ENCODE assay signal across 1 mouse cellular context in the genomic region with DNA sequence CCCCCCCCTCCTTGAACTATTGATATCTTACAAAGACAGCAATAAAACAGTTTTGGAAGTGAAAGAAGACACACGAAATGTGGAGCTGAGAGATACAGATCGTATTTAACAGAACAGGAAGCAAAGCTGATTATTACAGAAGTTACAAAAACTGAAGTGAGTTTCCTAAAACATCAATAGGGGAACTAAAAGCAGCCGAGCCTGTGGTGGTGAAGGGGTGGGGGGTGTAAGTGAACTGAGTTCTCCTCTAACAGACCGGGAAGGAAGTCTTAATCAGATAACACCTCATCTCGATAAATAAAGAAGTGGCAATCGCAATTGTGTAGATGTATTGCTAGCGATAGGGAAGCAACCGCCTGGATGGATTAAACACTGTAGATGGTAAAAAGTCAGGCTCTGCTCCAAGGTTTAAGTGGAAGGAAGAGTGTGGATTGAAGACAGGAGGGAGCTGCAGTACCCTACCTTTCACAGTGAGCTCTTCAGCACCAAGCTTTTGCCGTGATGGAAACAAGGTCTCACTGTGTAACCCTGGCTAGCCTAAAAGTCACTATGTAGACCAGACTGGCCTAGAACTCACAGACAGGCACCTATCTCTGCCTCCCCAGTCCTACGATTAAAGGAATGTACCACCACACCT.
A peak's percentile ranks its signal among the peaks of the same experiment; 100 is the strongest.
TF ChIP-seq lines count a peak whose summit lies in the region.

No protein-coding gene starts in this region.

TF ChIP-seq in MEL, 35 proteins besides CTCF, POLR2A, EP300 and RAD21 (continued from another document):
- no peak for TF ChIP-seq ZKSCAN1 (IDR thresholded peaks at IDR 0.05; ENCODE audit: low read depth, low read length)
- TF ChIP-seq BHLHE40 (IDR thresholded peaks at IDR 0.05; ENCODE audit: borderline replicate concordance, low read depth, low read length): peak; percentile 20; the same call in 1 of the 2 replicates
- no peak for TF ChIP-seq GABPA (IDR thresholded peaks at IDR 0.05; ENCODE audit: low read depth, low read length)
- peak; percentile 66; the same call in 1 of the 2 replicates for TF ChIP-seq MAFK (IDR thresholded peaks at IDR 0.05; ENCODE audit: borderline replicate concordance, low read depth, low read length)
- peak; percentile 62 for TF ChIP-seq TAL1 (IDR thresholded peaks at IDR 0.05; ENCODE audit: low read length)
- TF ChIP-seq MEF2A (IDR thresholded peaks at IDR 0.05; ENCODE audit: extremely low read depth, insufficient replicate concordance, low read depth, low read length, poor library complexity, severe bottlenecking): peak; percentile 55; the same call in 1 of the 2 replicates
